Mouse (Mus musculus): ENCODE measurements at regions not wholly inside any gene's neighbourhood (a gene's known extent, or its start where the extent isn't known, plus 50 kb on each side); places are given as distances from the start of the nearest gene placed in this dataset.

DNA sequence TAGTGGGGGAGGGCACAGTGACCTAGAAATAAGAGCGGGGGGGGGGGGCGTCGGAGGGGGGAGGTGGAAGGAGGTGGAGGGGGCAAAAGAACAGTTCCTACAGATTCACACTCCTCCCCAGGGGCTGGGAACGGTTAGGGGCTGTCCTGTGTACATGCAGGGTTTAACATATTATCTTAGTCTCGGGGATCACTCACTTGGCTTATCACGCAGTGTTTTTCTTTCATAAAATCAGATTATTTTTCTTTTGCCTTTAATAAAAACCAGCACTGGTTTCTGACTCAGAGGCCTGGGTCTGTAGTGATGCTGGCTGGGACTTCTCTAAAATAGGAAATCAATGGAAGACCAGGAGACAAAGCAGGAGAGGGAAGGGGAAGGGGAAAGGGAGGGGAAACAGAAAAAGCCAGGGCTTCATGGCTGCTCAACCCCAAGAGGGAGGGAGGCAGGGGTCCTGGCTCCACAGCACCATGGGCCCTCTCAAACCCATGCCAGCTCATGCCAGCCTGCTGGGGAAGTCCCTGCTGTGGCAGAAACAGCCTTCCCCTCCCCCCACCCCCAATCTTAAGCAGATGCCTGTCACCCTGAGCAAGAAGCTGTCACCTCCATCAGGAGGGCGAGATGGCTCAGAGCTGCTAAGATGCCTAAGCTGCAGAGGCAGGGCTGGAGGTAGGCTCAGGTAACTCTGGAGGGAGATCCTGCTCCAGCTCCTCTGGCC is 108.3 kb upstream of the Syt13 start:
- DNase-seq: no peak

DNA sequence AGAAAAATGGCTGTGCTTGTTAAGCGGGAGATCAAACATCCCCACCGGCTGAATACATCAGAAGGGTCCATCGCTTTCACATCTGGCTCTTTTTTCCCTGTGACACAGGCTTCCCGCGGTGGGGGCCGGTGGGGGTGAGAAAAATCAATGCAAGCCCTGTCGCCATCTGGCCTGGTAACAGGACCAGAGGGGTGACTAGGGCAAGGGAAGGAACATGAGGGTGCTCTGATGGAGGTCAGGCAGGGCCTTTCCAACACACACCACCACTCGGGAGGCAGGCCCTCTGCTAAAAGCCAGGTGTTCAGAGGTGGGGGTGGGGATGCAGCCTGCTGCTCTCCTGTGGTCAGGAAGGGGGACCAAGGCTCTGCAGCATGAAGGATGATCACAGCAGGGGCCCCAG is 107.5 kb upstream of the Syt13 start:
- no peak for DNase-seq

GRCm38 (mm10) chr2:92808121-92808520 is 106.8 kb upstream of the Syt13 start:
- no peak for DNase-seq

- DNase-seq: no peak
These were observed 105.7 kb upstream of the Syt13 start for GRCm38 (mm10) chr2:92809226-92809625.

DNA sequence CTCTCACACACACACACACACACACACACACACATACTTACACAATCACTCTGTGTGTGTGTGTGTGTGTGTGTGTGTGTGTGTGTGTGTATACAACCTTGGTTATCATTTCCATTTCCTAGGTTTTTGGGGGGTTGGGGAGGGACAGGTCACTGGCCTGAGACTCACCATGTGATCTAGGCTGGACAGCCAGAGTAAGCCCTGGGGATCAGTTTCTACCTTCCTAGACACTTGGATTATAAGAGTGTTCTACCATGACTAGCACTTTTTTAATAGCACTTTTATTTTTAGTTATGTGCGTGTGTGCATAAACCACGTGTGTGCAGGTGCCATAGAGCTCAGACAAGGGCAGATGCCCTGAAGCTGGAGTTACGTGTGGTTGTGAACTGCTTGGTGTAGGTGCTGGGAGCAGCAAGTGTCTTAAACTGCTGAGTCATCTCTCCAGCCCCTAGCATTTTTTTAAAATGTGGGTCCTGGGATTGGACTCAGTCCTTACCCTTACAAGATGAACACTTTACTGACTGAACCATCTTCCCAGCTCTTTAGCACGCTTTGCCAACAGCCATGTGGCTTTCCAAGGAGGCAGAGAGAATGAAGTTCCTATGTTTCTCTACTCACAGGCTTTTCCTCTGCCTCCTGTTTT is 105.1 kb upstream of the Syt13 start:
- no peak for DNase-seq

- peak; percentile 36 for DNase-seq
These were observed 103.9 kb upstream of the Syt13 start for GRCm38 (mm10) chr2:92810956-92811355.

GRCm38 (mm10) chr2:92813028-92813427 is 101.9 kb upstream of the Syt13 start:
- no peak for DNase-seq

- DNase-seq: no peak
These were observed 95.3 kb upstream of the Syt13 start for GRCm38 (mm10) chr2:92819586-92819985.

- DNase-seq: no peak
These were observed 90.6 kb upstream of the Syt13 start for GRCm38 (mm10) chr2:92824325-92824724.

GRCm38 (mm10) chr2:92825395-92825794 is 89.5 kb upstream of the Syt13 start:
- no peak for DNase-seq

DNA sequence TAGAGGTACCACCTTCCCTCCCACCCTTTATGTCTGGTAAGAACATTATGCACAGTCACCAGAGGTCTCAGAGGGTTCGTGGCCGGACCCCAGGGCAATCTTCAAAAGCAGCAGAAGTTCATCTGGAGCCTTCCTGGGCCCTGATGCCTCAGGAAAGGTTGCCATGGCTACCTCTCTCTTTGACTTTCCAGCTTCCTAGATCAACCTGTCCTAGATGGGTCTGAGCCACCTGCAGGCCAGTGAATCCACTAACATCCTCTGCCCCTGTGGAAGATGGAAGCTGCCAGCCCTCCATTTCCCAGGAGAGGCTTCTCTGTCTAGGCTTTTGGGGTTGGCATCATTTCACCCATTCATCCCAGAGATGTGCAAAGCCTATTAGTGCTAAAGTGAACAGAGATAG is 84.8 kb upstream of the Syt13 start:
- DNase-seq: no peak

- no peak for DNase-seq
These were observed 83.1 kb upstream of the Syt13 start for GRCm38 (mm10) chr2:92831784-92832183.

- no peak for DNase-seq
These were observed 78.7 kb upstream of the Syt13 start for GRCm38 (mm10) chr2:92836203-92836602.

DNA sequence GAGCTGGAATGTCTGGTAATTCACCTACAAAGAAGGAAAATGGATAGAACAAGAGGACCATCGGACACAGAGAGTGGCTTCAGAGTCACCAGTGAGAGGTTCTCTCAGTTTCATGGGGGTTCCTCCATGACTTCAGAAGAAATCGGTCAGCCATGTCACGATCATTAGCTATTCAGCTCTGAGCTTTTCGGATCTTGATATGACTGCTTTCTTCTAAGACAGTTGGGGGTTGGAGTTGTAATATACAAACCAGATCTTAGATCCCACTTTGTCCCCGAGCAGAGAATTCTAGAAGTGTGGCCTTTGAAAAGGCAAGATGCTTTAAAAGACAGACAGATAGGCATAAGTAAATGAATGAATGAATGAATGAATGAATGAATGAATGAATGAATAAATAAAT is 76.9 kb upstream of the Syt13 start:
- DNase-seq: no peak

DNA sequence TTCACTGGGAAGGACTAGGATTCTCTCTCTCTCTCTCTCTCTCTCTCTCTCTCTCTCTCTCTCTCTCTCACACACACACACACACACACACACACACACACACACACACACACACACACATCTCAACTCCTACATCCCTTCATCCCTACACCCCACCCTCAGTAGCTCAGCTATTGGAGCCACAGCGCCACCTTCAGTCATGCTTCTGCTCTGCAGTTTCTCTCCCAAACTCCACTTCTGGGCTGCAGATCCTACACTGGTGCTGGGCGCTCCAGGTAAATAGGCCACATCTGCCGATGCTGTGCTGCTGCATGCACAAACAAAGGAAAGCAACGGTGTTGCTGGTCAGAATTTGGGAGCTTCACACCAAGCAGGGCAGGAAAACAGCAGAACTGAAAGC is 74.9 kb upstream of the Syt13 start:
- peak; percentile 31 for DNase-seq

DNA sequence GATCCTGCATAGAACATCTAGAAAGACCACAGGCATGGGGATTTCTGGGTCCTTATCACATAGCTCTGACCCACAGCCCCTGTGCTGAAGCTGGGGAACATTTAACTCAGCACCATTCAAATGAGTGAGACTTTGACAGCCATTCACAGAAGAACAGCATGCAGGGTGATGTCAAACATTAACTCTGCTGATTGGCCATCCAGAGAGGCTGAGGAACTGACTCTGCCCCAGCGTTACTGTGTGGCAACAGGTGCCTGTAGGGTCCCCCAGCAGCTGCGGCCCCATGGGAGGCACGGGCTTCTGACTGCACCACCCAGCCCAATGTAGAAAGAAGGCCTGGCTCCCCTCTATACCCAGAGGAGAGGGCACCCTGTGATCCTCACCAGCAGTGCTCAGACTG is 73.3 kb upstream of the Syt13 start:
- no peak for DNase-seq

DNA sequence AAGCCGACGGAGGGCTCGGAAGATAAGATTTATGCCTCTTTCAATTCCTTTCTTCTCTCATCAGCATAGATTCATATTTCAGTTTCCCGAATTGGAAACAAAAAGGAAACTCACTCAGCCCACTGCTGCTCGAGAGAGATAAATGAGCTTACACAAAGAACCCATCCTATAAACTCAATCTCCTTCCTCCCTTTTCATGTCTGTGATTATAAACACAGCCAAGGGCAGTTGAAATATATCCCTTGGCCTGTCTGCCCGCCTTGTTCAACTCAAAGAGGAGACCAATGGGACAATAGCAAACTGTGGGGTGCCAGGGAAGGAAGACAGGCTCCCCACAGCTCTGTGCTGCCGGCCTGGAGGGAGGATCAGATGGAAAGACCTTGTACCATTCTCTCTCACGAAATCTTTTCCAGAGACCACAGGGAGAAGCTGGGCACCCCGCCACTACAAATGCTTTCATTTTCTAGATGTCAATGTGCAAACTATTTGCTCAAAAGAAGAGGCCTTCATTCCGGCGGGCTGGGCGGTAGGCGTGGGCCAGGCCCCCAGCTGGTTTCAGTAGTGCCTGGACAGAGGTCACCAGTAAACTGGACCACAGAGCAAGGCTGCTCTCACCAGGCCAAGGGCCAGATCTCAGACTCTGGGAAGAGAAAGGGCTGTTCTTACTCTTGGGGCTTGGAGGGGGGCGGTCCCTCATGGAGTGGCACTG is 69.7 kb upstream of the Syt13 start:
- DNase-seq: peak; percentile 64

- no peak for DNase-seq
These were observed 65.9 kb upstream of the Syt13 start for GRCm38 (mm10) chr2:92848962-92849361.

GRCm38 (mm10) chr2:92851336-92851735 is 63.6 kb upstream of the Syt13 start:
- no peak for DNase-seq

DNA sequence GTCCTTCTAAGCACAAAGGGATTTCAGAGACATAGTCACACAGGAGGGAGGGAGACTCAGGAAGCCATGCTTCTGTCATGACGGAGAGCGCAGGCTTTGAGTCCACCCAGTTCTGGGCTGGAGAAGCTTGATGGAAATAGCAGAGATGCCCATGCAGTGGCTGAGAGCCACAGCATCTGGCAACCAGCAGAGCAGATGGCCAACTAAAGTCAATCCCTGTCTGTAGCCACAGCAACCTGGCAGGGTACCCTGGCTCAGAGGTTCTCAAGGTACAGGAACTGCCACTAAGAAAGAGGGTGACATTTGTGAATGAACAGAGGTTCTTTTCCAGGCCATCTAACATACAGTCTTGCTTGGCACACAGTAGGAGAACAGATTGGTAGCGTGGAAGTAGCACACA is 61.7 kb upstream of the Syt13 start:
- no peak for DNase-seq

GRCm38 (mm10) chr2:92854331-92854730 is 60.6 kb upstream of the Syt13 start:
- no peak for DNase-seq

DNA sequence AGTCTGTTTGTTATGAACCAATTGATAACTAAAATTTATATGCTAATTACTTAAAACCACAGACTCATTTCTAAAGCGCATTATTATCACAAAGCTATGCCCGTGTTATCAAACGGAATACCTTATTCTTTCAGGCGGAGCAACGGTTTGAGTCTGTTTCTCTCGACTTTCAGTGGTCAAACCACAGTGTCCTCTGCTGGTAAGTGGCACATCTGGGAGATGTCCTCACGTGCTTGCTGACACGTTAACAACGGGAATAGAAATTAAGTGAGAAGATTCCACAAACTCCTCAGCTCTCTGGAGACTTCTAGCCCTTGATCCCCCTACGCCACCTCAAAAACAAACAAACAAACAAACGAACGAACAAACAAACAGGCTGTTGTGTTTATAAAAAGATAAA is 58.9 kb upstream of the Syt13 start:
- no peak for DNase-seq

GRCm38 (mm10) chr2:92860502-92861197 is 54.2 kb upstream of the Syt13 start:
- no peak for DNase-seq
